Mouse (Mus musculus) regulatory T cell (primary cell): ENCODE results near the gene Actn4.
"Not testable (repeated sequence)": the region's sequence is repeated elsewhere in the genome, so short reads cannot be mapped to it uniquely, and the experiment has no call there.

Experiments used
- in situ Hi-C: fragments of 300-600 bp; cut with MboI, MseI; formaldehyde crosslinking; loops from one replicate; pipeline ENCODE4 v1.15.1; 2025; ENCODE audit warnings: high pct_unique_total_duplicates

The Actn4 gene

GRCm38 (mm10) chr7:28969672-28970394, 7.7 kb upstream of the Actn4 start:
- in situ Hi-C loops, result no loop called here

- in situ Hi-C loops, result no loop called here
Observed at GRCm38 (mm10) chr7:28969271-28969670, 7.1 kb upstream of the Actn4 start.

GRCm38 (mm10) chr7:28968120-28968519, 6.0 kb upstream of the Actn4 start:
- in situ Hi-C loops, result not testable (repeated sequence)

DNA sequence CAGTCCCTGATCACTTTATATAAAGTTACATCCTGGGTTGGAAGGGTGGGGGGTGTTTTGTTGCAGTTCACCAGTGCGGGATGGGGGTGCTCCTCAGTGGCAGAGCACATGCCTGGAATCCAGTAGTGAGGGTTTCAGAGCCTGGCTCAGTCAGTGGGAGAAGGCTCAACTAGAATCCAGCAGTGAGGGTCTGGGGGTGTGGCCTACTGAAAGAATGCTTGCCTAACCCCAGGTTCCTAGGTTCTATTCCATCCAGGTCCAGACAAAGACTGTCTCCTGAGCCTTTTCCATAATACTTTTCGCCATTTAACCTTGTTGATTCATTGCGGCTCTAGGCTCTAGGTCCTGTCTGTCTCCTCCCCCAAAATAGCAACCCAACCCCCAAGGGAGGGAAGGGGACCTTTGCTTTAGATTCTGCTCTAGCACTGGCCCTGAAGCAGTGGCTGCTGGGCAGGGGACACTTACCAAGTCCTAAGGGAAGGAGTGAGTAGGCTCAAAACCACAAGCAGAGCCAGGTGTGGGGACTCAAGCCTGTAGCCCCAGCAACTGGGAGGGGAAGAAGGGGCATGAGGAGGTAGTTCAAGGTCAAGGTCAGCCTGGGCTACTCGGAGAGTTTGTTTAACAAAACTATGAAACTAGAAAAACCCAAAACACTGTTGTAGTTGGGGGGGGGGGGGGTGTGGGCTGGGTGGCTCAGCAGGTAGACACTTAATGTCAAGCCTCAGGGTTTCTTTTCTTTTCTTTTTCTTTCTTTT, 4.8 kb upstream of the Actn4 start:
- in situ Hi-C loops, result no loop called here

GRCm38 (mm10) chr7:28966181-28966580, 4.0 kb upstream of the Actn4 start:
- in situ Hi-C loops, result no loop called here

GRCm38 (mm10) chr7:28965346-28965840, 3.3 kb upstream of the Actn4 start:
- in situ Hi-C loops, result no loop called here

GRCm38 (mm10) chr7:28963399-28963923, 1.3 kb upstream of the Actn4 start:
- in situ Hi-C loops, result no loop called here

GRCm38 (mm10) chr7:28961584-28961926, 585 bp downstream of the Actn4 start:
- in situ Hi-C loops, result no loop called here

- in situ Hi-C loops, result no loop called here
Observed at GRCm38 (mm10) chr7:28960354-28961046, 1.6 kb downstream of the Actn4 start.

GRCm38 (mm10) chr7:28959505-28960045, 2.6 kb downstream of the Actn4 start:
- in situ Hi-C loops, result no loop called here

- in situ Hi-C loops, result no loop called here
Observed at GRCm38 (mm10) chr7:28958770-28959169, 3.4 kb downstream of the Actn4 start.

- in situ Hi-C loops, result no loop called here
Observed at GRCm38 (mm10) chr7:28957997-28958725, 4.0 kb downstream of the Actn4 start.

- in situ Hi-C loops, result no loop called here
Observed at GRCm38 (mm10) chr7:28957286-28957685, 4.9 kb downstream of the Actn4 start.

DNA sequence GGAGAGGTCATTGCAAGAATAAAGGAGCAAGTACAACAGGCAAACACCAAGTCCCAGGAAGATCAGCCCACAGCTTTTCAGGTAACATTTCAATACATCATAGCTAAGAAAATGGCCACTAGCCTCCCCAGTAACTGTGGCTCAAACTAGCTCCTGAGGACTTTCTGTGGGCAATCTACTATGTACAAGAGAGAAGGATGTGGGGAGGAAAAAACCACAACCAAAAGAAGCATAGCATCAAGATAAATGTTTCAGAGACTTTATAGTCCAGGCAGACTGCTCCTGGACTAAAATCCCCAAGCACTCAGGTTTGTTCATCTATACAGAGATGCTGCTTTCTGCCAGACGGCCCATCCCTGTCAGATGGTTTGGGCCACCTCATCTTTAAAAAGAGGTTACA, 5.9 kb downstream of the Actn4 start:
- in situ Hi-C loops, result no loop called here

DNA sequence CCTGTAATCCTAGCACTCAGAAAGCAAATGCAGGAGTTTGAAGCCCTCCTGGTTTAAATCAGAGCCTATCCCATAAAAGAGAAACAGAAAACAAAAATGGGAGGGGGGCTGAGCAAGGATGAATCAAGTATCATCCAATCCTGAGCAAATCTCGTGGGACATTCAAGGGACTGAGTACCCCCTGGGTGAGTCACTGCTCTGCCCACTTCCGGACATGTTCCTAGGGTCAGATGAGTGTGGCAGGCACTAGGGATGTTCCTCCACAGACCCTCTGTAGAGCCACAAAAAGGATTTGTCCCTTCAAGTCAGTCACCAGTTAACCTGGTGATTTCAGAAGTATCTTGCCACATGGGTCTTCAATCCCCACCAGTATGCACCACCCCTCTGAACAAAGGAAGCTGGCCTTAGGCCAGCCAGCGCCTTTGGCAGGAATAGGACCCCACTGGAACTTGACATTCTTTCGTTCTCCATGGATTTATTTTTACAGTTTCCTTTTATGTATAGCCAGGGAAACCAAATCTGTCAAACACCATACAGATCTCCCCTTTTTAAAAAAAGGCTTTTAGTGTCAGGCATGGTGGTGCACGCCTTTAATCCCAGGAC, 6.7 kb downstream of the Actn4 start:
- in situ Hi-C loops, result no loop called here

GRCm38 (mm10) chr7:28954773-28955172, 7.4 kb downstream of the Actn4 start:
- in situ Hi-C loops, result no loop called here

- in situ Hi-C loops, result no loop called here
Observed at GRCm38 (mm10) chr7:28953476-28954376, 8.4 kb downstream of the Actn4 start.

- in situ Hi-C loops, result no loop called here
Observed at GRCm38 (mm10) chr7:28952786-28953185, 9.4 kb downstream of the Actn4 start.

DNA sequence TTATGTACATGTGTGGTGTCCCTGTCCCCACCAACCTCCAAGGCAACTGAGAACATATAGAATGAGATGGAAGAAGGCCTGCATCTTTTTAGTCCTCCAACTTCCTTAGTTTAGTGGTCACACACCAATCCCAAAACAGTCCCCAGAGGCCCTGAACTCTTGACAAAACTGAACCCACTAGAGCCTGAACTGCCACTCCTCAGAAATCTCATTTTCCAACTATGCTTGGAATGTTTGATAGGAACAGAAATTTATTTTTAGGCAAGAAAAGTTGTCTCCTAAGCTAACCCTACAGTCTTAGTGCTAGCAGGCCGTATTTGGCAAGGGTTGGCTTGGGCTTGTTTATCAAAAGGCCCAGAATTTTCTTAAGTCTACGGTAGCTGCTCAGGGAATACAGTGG, 10.4 kb downstream of the Actn4 start:
- in situ Hi-C loops, result no loop called here
